Mouse (Mus musculus) layer of hippocampus, adult 9-11 months (tissue): Measurements from ENCODE around the gene Epb41l2.

Source experiments
- DNase-seq: peaks from one replicate; pipeline ENCODE4 v3.0.0; 2022

Gene Epb41l2

DNA sequence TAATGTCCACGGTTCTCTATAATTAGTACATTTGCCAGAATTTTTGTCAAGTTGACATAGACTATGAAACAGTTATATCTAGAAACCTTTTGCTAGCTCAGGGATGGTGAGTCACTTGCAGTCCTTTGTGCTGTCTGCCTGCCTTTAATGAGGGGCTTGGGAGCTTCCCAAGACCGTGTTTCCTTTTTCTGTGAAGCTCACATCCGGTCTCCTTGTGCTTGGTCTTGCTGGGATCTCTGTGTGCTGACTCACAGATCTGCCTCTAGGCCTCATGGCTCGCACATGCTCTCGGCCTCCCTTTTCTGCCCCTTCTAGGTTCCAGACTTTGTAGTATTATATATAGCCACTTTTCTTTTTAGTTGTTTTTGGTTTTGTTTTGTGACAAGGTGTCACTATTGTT is 160.8 kb downstream of the Epb41l2 start:
- no peak for DNase-seq

DNA sequence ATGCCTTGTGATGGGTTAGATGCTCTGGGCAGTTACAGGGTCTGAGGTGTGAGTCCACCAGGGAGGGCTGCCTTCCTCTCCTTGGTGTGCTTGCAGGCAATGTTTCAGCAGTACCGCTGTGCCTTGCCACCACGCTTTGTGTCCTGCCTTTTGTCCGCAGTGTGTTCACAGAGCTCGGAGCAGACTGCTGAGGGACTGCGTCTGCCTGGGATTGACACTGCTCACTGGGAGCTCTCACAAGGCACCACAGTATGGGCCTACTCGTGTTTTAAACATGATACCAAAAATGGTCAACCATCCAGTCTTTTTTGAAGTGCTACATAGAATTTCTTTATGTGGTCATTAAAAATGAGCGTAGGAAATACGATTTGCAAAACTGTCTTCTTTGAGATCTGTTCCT is 164.1 kb downstream of the Epb41l2 start:
- no peak for DNase-seq

DNA sequence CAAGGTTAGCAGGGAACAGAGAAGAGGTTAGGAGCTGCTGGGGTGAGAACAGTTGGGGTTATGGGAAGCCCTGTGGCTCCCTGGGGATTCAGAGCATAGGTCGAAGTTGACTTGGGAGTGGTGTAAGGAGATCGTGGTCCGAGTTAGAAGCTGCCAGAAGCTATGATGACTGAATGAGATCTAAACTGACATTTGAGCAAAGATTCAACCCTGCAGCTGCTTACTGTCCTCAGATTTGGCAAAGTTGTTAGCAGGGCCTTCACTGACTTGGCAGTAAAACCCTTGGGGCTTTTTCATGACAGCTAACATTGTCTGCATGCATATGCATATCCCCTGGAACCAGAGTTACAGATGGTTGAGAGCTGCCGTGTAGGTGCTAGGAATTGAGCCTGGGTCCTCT is 166.6 kb downstream of the Epb41l2 start:
- no peak for DNase-seq

DNA sequence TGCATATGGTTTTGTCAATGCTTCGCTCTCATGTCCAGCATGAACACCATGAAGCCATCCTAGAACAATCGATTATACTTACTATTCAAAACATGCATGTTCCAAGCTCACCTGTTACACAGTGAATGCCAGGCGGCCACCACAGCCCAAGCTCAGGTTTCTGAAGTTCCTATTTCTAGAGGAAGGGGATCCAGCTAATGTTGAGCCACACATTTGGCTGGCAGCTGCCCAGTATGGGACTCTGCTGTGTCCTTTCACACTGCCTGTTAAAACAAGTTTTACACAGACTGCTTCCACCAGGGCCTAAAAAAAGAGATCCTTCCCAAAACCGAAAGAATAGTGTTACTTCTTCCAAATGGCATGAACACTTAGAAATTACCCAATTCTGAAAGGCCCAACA is 167.0 kb downstream of the Epb41l2 start:
- DNase-seq, result no peak

DNA sequence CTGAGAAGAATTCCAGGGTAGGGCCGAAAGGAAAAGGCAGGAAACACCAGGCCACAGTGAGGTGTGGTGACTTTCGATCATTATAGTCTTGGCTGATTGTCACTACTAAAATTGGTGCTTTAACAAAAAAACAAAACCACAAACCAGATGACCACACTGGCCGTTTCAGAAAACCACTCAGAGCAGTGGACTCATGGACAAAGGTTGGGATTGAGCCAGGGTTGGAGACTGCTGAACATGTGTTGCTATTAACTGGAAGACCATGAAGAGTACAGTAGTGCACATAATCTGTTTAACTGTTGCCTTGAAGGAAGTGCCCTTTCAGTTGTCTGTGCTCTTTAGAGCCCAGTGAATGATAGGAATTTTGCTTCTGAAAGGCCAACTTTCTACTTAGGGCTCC is 167.5 kb downstream of the Epb41l2 start:
- DNase-seq, result no peak

DNA sequence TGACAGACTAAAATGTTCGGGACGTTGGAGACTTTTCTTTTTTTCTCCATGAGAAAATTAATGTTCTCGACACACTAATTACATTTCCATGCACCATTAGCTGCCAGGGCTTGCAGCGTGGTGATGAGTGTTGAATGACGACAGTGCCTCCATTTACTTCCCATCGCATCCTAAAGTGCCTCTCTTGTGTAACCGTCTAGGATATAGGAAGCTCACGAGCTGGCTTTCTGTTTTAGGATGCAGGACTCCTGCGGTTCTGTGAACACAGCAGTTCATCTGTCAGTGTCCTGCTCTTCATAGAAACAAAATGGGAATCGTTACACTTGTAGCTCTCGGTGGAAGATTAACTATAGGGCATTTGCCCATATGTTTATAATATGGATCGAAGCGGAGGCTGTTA is 171.7 kb downstream of the Epb41l2 start:
- DNase-seq, result no peak

DNA sequence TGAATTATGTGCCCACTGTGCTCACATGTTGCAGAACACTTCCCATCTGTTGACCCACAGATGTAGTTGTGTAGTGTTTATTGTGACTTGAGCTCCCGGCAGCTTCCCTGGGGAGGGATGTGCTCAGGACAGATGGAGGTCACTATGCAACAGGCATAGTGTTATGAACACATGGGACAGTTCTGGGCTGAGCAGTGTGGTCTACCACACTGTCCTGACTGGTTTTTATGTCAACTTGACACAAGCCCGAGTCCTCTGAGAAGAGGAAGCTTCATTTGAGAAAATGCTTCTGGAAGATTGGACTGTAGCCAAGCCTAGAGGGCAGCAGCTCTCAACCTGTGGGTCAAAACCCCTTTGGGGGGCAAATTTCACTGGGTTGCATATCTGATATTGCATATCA is 173.5 kb downstream of the Epb41l2 start:
- no peak for DNase-seq

DNA sequence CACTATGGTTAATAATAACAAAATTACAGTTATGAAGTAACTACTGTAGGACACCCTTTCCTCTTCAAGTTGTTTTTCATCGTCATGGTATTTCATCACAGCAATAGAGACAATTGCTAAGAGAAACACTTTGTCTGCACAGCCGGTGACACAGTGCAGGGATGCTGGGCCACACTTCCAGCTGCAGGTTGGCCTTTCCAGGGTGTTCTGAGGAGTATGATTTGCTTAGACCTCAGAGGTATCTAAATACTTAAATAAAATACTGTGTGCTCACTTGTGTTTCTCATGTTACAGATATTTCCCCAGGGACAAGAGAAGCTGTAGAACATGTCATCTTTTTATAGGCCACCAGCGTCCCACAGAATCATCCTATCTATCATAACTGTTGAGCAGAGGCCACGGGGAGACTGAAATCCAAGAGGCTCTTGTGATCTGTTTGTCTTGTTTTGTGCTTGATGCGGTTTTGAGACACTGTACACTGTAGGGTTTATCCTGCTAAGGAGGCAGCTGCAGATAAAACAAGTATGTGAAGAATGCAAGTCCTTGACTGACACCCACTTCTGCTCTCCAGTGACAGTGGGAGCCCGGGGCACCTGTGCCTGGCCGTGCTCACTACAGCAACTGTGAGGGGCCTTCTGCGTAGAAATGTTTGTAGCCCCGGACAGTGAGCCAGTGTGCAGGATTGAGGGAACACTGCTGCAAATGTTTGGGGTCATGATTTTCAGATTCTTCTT is 174.1 kb downstream of the Epb41l2 start:
- no peak for DNase-seq

DNA sequence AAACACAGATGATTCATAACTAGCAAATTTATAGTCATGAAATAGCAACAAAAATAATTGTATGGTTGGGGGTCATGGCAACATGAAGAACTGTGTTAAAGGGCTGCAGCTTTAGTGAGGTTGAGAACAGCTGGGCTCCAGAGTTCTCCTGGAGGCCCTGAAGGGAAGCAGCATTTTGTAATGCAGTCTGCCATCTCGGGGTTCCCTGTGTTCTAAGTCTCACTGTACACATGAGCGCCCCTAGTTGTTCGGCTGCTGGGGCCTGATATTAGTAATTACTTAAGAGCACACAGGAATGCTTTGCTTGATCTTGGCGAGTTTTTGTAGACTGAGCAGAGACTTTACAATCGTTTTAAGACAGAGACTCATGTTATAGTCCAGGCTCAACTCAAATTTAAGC is 174.9 kb downstream of the Epb41l2 start:
- DNase-seq, result no peak

DNA sequence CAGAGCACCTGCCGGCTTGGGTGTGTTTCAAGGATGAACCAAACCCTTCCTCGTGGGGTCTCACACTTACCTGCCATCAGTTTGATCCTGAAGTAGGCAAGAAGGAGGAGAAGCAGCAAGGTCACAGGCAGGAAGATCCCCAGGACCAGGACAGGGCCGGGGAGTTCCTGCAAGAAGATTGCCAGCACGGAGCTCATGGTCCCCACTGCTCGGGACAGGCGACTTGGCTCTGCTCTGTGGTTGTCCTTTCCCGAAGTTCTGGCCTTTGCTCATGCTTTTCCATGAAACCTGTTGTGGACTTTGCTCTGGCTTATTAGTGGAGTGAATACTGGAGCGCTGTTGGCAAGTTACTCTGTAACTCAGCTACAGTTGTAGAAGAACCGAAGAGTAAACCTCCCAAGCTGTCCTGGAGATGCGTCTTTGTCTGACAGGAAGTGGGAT is 176.3 kb downstream of the Epb41l2 start, which contains the start of gene Smlr1:
TSS of gene Smlr1 (minus strand) at position 377 of the 441 bp plus-strand sequence.
- no peak for DNase-seq

DNA sequence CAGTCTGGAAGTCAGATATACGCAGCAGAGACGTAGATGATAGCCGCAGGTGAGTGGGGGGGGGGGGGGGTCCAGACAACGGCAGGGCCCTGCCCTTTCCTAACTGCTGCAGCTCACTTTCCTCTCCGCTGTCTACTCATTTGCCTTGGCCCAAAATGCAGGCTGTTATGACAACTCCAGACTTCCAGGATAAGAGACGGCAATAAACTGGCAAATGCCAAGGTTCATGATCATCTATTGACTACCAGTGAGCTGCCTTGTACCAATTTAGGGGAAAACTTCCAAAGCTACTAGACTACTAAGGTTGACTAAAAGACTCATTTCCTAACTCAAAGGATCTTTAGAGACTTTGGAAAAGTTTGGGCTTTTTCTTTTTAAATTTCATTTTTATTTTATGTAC is 177.0 kb downstream of the Epb41l2 start:
- DNase-seq, result no peak

DNA sequence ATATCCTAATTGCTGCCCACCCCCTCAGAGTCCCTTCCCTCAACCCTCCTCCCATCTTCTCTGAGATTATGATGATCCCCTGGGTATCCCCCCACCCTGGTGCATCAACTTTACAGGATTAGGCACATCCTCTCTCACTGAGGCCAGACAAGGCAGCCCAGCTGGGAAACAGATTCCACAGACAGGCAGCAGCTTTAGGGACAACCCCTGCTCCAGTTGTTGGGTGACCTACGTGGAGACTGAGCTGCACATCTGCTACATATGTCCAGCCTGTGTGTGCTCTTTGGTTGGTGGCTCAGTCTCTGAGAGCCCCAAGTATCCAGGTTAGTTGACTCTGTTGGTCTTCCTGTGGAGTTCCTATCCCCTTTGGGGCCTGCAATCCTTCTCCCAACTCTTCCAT is 179.1 kb downstream of the Epb41l2 start:
- no peak for DNase-seq

DNA sequence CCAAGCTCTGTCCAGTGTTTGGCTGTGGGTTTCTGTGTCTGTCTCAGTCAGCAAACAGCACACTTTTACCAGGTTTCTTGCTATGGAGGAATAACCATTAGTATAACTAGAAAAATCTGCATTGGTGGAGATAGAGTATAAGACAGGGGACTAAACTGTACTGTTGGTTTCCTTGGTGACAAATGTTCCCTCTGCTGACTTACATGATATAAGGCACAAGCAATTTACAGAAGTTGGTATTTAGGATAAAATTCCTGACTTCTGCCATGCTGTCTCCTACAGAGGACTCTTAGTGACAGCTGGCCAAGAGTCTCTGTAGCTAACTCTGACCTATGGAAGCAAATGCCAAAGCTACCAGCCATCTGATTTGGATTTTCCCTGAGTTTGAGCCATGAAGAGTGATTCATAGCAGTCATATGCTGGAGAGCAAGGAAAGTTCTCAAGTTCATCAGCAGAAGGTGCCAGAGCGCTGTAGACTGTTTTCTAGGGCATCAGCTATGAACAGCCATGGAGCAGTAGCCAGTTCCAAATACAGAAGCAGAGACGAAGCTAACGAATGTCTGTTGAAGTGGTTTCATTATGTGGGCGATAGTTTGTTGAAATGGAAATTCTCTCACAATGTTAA is 179.7 kb downstream of the Epb41l2 start:
- DNase-seq, result peak; percentile 72

DNA sequence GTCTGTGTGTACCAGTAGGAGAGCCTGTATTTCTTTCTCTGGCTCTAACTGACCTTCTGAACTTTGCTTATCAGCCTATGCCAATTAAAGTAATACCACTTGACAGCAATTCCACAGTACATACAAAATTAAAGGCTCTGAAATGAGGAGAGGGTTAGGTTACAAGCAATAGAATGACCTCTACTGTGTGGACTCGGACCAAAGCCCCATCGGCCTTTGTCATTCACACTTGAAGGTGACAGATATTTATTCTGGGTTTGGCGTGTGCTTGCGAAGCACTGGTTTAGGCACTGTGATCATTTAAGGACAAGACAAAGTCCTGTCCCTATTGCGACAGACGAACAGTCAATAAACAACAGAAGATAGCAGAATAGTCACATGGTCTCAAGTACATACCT is 180.2 kb downstream of the Epb41l2 start:
- no peak for DNase-seq

DNA sequence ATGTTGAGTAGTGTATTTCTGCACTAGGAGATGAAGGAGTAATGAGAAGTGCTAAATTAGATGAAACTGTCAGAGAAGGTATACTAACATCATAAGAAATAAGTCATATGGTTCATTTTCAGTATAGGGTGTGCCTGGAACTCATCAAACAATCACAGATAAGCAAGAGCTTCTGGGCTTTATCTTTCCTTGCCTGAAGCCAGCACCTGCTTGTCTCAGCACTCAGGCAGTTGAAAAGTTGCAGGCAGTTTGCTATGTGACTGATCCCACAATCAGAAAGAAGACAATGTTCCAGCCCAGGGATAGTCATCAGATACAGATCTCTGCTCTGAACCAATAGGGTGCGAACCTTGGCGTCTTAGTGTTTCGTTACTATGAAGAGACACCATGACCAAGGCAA is 181.5 kb downstream of the Epb41l2 start:
- DNase-seq, result no peak

DNA sequence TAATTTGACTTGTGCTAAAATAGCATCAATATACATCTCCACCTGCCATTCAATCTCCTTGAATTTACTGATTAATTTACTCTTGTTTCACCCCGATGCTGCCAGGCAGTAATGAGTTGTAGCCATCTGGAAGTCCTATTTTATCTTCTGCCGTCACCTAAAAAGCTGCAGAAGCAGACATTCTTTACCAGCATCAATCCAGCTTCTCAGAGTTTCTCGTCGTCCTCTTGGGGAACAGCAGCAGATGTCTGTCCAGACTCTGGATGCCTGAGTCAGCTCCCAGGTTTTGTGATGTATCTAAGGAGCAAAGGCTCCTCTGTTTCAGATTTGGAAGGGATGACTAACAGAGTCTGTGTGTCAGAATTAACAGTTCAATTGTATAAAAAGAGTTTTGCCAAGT is 193.3 kb downstream of the Epb41l2 start:
- DNase-seq, result peak; percentile 42

DNA sequence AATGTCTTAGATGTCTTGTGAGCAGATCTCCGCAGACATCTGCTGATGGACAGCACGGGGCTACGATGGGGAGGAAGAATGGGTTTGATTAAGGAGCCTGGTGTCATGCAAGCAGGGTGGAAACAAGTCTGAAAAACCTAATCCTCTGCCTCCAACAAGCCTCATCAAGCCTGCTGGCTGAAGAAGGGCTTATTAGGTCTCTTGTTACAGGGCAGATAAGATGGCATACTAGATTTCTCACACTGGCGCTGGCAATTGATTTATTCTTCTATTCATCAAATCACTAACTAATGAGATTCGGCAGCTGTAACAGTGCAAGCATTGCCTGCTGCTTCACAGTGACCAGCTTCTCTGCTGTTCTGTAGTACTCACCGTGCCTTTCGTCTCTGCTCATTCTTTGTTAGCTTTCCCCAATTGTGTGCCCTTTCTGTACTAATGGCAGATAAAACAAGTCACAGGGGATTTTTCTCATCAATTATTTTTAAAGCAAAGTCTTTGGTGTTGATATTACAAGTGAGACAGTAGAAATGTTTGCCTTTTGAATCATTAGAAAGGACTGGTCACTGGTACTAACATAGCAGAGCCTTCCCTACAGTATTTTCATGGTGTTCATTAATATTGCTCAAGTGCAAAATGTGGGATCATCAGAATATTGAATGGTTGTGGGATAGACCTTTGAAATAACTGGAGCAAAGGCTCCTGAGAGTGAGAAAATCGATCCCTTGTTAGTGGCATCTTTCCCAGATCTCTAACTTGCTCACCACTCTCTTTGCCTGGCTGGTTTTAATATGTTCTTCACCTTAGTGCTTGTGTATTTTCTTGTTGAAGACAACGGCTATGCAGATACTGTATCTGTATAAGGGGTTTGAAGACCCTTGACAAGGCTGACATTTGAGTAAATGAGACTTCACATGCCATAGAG is 212.0 kb downstream of the Epb41l2 start:
- no peak for DNase-seq
